Mouse (Mus musculus): ENCODE results near the gene Mcts2. TPM values are rescaled to one million over a fixed set of nuclear protein-coding genes. Genes with fewer than 3 reads are reported as not detected.

Mcts2 gene
- 27.0 TPM for polyA plus RNA-seq (2012; fragmentation: generic; extraction: Trizol)

DNA sequence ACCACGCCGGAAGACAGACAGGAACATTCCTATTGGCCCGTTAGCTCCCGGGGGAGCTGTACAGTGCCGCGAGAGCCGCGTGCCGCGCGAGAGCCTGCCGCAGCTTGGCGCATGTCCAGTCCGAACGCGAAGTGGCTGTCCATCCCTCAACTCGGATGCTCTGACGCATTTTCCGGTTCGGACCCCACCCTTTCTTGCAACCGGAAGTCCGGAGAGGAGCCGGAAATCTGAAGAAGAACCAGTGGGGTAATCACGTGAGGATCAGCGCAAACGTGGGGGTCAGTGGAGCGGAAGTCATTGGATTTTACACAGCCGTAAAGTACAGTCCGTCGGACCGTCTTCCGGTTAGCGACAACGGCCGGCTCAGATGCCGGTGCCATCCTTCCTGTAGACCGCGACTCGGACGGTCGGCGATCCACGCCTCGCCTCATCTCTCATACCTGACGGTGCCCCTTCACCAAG is at the start of gene Mcts2:
Gene Mcts2 (plus strand): TSS at position 230 of the 462 bp plus-strand sequence.
- H3K36me3 ChIP-seq (ENCODE audit: control insufficient read depth, insufficient read depth) = peaks cover 66% of the 10 kb centered on the region
- H3ac ChIP-seq (ENCODE audit: control insufficient read depth, insufficient read length) = peak within 1 kb of the TSS; percentile 9
- H3K27me3 ChIP-seq (ENCODE audit: control insufficient read depth, insufficient read depth, insufficient read length) = no peaks in the 10 kb centered on the region
- peaks cover 12% of the 10 kb centered on the region for H3K79me2 ChIP-seq (ENCODE audit: control insufficient read depth, insufficient read depth)
- peak within 1 kb of the TSS; percentile 74 for H3K4me2 ChIP-seq (ENCODE audit: low read depth)
- peak; percentile 88 for TF ChIP-seq USF1 (IDR thresholded peaks at IDR 0.05; ENCODE audit: low read depth)
- TF ChIP-seq POLR2A (IDR thresholded peaks at IDR 0.05; ENCODE audit: insufficient read length, low read depth) = peak; percentile 81
- no peak for TF ChIP-seq MYOD1 (IDR thresholded peaks at IDR 0.05; ENCODE audit: control insufficient read depth in 1 of 3, insufficient read length in 2 of 3, low read depth in 2 of 3)
- peak; percentile 95 for TF ChIP-seq POLR2AphosphoS2 (IDR thresholded peaks at IDR 0.05; ENCODE audit: insufficient read length, low read depth)
- no peak for TF ChIP-seq REST (IDR thresholded peaks at IDR 0.05; ENCODE audit: insufficient read depth, insufficient read length)
- TF ChIP-seq MAX (IDR thresholded peaks at IDR 0.05; ENCODE audit: low read depth) = no peak
- peak in 1 of 3 experiments; percentile 7 for TF ChIP-seq MYOG (IDR thresholded peaks at IDR 0.05; ENCODE audit: control insufficient read depth in 1 of 3, insufficient read depth in 1 of 3, insufficient read length in 2 of 3, low read depth in 2 of 3)
- H3K4me3 ChIP-seq = peak within 1 kb of the TSS; percentile 32

DNA sequence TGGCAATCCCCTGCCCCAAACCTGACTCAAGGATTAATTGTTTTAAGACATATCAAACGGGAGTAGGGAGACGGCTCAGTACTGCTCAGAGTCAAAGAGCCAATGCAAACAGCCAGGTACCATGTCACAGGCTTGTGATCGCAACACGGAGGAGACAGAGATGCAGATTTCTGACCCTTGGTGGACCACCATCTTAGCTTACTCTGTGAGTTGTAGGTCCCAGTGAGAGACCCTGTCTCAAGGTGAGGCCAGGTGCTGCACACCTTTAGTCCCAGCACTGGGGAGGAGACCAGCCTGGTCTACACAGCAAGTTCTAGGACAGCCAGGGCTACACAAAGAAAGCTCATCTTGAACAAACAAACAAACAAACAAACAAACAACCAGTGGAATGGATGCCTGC is 49.5 kb upstream of the Mcts2 start:
- H3K79me2 ChIP-seq (ENCODE audit: control insufficient read depth, insufficient read depth) = no peaks in the 10 kb centered on the region
- peak overlapping the region; percentile 85 for H3K4me2 ChIP-seq (ENCODE audit: low read depth)
- TF ChIP-seq POLR2AphosphoS2 (IDR thresholded peaks at IDR 0.05; ENCODE audit: insufficient read length, low read depth) (peak; percentile 2), TCF12 (IDR thresholded peaks at IDR 0.05; ENCODE audit: insufficient read depth, poor library complexity, severe bottlenecking) (no peak), USF1 (IDR thresholded peaks at IDR 0.05; ENCODE audit: low read depth) (no peak), SRF (IDR thresholded peaks at IDR 0.05; ENCODE audit: control insufficient read depth, insufficient read length, low read depth) (no peak)
- no peaks in the 10 kb centered on the region for H3K36me3 ChIP-seq (ENCODE audit: control insufficient read depth, insufficient read depth)
- H3K27me3 ChIP-seq (ENCODE audit: control insufficient read depth, insufficient read depth, insufficient read length) = no peaks in the 10 kb centered on the region
- no peak overlapping the region for H3ac ChIP-seq (ENCODE audit: control insufficient read depth, insufficient read length)
- H3K4me3 ChIP-seq = peak overlapping the region; percentile 19

GRCm38 (mm10) chr2:152638865-152639264 is 48.0 kb upstream of the Mcts2 start:
- no peak for TF ChIP-seq MAX (IDR thresholded peaks at IDR 0.05; ENCODE audit: low read depth)
- no peak for TF ChIP-seq MYOD1 (IDR thresholded peaks at IDR 0.05; ENCODE audit: control insufficient read depth in 1 of 3, insufficient read length in 2 of 3, low read depth in 2 of 3)
- no peak for TF ChIP-seq TCF12 (IDR thresholded peaks at IDR 0.05; ENCODE audit: insufficient read depth, poor library complexity, severe bottlenecking)
- no peak for TF ChIP-seq POLR2A (IDR thresholded peaks at IDR 0.05; ENCODE audit: insufficient read length, low read depth)
- TF ChIP-seq REST (IDR thresholded peaks at IDR 0.05; ENCODE audit: insufficient read depth, insufficient read length) = no peak
- no peak for TF ChIP-seq POLR2AphosphoS2 (IDR thresholded peaks at IDR 0.05; ENCODE audit: insufficient read length, low read depth)
- TF ChIP-seq USF1 (IDR thresholded peaks at IDR 0.05; ENCODE audit: low read depth) = no peak
- TF ChIP-seq TCF3 (IDR thresholded peaks at IDR 0.05; ENCODE audit: insufficient read length, low read depth) = no peak
- no peak for TF ChIP-seq SRF (IDR thresholded peaks at IDR 0.05; ENCODE audit: control insufficient read depth, insufficient read length, low read depth)
- no peak for TF ChIP-seq MYOG (IDR thresholded peaks at IDR 0.05; ENCODE audit: control insufficient read depth in 1 of 3, insufficient read depth in 1 of 3, insufficient read length in 2 of 3, low read depth in 2 of 3)
- no peak for TF ChIP-seq CEBPB (IDR thresholded peaks at IDR 0.05; ENCODE audit: insufficient read depth, poor library complexity, severe bottlenecking)
- no peak for TF ChIP-seq E2F4 (IDR thresholded peaks at IDR 0.05; ENCODE audit: insufficient read depth)
- Histone ChIP-seq H3K4me2 (ENCODE audit: low read depth) (no peak overlapping the region), H3ac (ENCODE audit: control insufficient read depth, insufficient read length) (no peak overlapping the region), H3K79me2 (ENCODE audit: control insufficient read depth, insufficient read depth) (no peaks in the 10 kb centered on the region), H3K27me3 (ENCODE audit: control insufficient read depth, insufficient read depth, insufficient read length) (no peaks in the 10 kb centered on the region), H3K36me3 (ENCODE audit: control insufficient read depth, insufficient read depth) (no peaks in the 10 kb centered on the region), H3K4me3 (no peak overlapping the region)

GRCm38 (mm10) chr2:152639406-152640113 is 47.3 kb upstream of the Mcts2 start:
- Histone ChIP-seq H3K79me2 (ENCODE audit: control insufficient read depth, insufficient read depth) (no peaks in the 10 kb centered on the region), H3K4me3 (no peak overlapping the region), H3K27me3 (ENCODE audit: control insufficient read depth, insufficient read depth, insufficient read length) (no peaks in the 10 kb centered on the region), H3K4me2 (ENCODE audit: low read depth) (peak overlapping the region; percentile 48), H3K36me3 (ENCODE audit: control insufficient read depth, insufficient read depth) (no peaks in the 10 kb centered on the region), H3ac (ENCODE audit: control insufficient read depth, insufficient read length) (no peak overlapping the region)
- TF ChIP-seq MYOD1 (IDR thresholded peaks at IDR 0.05; ENCODE audit: control insufficient read depth in 1 of 3, insufficient read length in 2 of 3, low read depth in 2 of 3) = peak in 1 of 3 experiments; percentile 40
- no peak for TF ChIP-seq E2F4 (IDR thresholded peaks at IDR 0.05; ENCODE audit: insufficient read depth)
- TF ChIP-seq POLR2AphosphoS2 (IDR thresholded peaks at IDR 0.05; ENCODE audit: insufficient read length, low read depth) = peak; percentile 23
- no peak for TF ChIP-seq MAX (IDR thresholded peaks at IDR 0.05; ENCODE audit: low read depth)
- no peak for TF ChIP-seq TCF3 (IDR thresholded peaks at IDR 0.05; ENCODE audit: insufficient read length, low read depth)
- TF ChIP-seq MYOG (IDR thresholded peaks at IDR 0.05; ENCODE audit: control insufficient read depth in 1 of 3, insufficient read depth in 1 of 3, insufficient read length in 2 of 3, low read depth in 2 of 3) = peak in 1 of 3 experiments; percentile 11
- no peak for TF ChIP-seq REST (IDR thresholded peaks at IDR 0.05; ENCODE audit: insufficient read depth, insufficient read length)
- no peak for TF ChIP-seq USF1 (IDR thresholded peaks at IDR 0.05; ENCODE audit: low read depth)
- no peak for TF ChIP-seq SRF (IDR thresholded peaks at IDR 0.05; ENCODE audit: control insufficient read depth, insufficient read length, low read depth)

All from myocyte (in vitro differentiated cells).